Mouse (Mus musculus) lung, postnatal 10 days (tissue): ENCODE results near the gene Usp4.
A peak's percentile ranks its signal among the peaks of the same experiment; 100 is the strongest.

Experiments
- DNase-seq: peaks from one replicate; pipeline ENCODE4 v3.0.0; 2021

Gene Usp4

GRCm38 (mm10) chr9:108428384-108428783 lies 80.7 kb downstream of the Usp4 start, which contains the start of gene Ccdc36:
Ccdc36 (minus strand) TSS chr9:108428484.
- DNase-seq, result no peak

- DNase-seq, result peak; percentile 64
Observed at GRCm38 (mm10) chr9:108431431-108432067, 83.9 kb downstream of the Usp4 start.

GRCm38 (mm10) chr9:108436182-108436581 lies 88.5 kb downstream of the Usp4 start, which contains the start of gene BC048562:
BC048562 (plus strand) TSS chr9:108436482.
- DNase-seq, result no peak

- no peak for DNase-seq
Observed at GRCm38 (mm10) chr9:108439176-108439575, 91.5 kb downstream of the Usp4 start.

GRCm38 (mm10) chr9:108440485-108440884 lies 92.8 kb downstream of the Usp4 start:
- no peak for DNase-seq

- DNase-seq, result no peak
Observed at GRCm38 (mm10) chr9:108441236-108441919, 93.7 kb downstream of the Usp4 start.
